Mouse (Mus musculus): ENCODE data around the gene Rpl10. TPM values are rescaled to one million over a fixed set of nuclear protein-coding genes. Genes with fewer than 3 reads are reported as not detected.

Rpl10 gene
- total RNA-seq, 2 experiments from 2014 or later = 172 to 189 TPM

DNA sequence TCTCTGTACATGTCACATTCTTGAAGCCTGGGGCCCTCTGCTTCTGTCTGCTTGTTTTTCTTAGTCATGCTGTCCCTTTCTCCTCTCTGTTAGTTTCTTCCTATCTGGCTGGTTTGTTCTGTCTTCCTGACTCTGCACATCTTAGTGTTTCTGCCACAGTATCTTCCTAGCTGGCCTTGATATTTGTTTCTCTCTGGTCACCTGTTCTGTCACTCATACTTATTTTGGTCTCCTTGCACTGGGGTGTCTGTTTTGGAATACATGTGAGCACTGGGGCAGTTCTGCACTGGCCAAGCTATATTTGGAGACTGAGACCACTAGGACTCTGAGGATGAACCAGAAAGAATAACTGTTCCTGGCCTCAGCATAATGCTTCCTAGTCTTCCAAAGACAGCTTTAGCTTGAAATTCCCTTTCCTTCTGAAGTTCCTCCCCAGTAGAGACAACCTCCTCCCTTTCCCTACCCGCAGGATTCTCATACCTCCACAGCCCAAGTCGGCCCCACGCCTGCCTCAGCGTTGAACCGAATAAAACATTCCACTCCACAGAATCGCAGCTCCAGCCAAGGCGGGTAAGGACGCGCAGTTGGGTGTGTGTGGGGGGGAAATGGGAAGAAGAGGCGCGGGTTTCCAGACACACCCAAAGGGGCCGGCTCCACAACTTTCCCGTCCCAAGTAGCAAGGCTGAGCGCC, 10.6 kb downstream of the Rpl10 start:
- peak; percentile 47 for DNase-seq (ENCODE audit: low spot score)

DNA sequence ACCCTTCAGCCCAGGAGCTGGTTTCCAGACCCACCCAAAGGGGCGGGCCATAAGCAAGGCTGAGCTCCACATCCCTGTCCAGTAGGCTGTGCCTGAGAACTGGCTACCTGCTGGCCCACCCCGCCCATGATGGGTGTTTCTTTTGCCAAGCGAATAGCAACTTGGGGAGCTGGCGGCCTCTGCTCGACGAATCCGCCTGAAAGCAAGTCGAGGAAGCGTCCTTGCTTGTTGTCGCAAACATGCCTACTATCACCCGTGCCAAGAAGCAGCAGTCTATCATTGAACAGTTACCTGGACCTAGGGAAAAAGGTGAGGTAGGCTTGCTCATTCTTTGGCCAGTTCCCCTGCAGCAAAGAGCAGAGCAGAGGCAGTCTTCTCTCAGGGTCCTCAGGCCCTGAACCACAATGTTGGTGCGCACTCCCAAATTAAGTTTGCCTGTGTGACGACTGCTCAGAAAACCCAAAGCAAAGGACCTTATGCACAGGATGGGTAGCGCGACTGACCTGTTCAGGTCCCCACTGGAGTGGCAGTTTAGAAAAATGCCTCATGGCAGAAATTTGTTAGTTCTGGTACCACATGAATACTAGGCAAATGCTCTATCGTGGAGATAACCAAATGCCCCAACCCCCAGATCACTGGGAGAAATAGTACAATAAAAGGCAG, 11.3 kb downstream of the Rpl10 start, which contains the start of the genes Taz and Dnase1l1:
Gene Taz, plus strand, starts transcription at position 181 of the 663 bp plus-strand sequence.
Gene Dnase1l1, minus strand, starts transcription at position 606 of the 663 bp plus-strand sequence.
- peak; percentile 87 for DNase-seq (ENCODE audit: low spot score)

GRCm38 (mm10) chrX:74282395-74283091, 11.9 kb downstream of the Rpl10 start:
- DNase-seq (ENCODE audit: low spot score) = peak; percentile 89

DNA sequence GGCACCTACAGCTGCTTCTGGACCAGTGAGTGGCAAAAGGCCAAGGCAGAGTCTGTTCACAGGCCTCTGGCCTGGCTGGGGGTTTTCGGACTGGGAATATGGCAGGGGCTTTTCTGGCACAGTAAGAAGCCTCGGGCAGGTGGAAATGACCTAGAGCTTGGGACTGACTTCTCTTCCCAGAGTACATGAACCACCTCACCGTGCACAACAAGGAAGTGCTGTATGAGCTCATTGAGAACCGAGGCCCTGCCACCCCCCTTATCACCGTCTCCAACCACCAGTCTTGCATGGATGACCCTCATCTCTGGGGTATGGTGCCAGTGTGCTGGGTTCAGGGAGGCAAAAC, 12.5 kb downstream of the Rpl10 start:
- no peak for DNase-seq (ENCODE audit: low spot score)

DNA sequence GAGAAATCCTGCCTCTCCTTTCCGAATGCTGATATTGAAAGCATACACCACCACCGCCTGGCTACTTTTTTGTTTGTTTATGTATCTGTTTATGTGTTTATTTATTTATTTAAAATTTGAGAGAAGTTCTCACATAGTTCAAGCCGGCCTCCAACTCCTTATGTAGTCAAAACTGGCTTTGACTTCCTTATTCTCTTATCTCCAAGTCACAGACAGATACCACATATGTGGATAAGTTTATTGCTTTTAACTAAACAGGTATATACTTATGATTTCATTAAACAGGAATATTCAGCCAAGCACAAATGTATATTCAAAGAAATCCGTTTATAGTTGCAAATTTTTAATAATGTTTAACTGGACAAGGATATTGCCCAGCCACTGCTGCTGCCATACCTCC, 22.8 kb downstream of the Rpl10 start:
- DNase-seq (ENCODE audit: low spot score) = no peak

DNA sequence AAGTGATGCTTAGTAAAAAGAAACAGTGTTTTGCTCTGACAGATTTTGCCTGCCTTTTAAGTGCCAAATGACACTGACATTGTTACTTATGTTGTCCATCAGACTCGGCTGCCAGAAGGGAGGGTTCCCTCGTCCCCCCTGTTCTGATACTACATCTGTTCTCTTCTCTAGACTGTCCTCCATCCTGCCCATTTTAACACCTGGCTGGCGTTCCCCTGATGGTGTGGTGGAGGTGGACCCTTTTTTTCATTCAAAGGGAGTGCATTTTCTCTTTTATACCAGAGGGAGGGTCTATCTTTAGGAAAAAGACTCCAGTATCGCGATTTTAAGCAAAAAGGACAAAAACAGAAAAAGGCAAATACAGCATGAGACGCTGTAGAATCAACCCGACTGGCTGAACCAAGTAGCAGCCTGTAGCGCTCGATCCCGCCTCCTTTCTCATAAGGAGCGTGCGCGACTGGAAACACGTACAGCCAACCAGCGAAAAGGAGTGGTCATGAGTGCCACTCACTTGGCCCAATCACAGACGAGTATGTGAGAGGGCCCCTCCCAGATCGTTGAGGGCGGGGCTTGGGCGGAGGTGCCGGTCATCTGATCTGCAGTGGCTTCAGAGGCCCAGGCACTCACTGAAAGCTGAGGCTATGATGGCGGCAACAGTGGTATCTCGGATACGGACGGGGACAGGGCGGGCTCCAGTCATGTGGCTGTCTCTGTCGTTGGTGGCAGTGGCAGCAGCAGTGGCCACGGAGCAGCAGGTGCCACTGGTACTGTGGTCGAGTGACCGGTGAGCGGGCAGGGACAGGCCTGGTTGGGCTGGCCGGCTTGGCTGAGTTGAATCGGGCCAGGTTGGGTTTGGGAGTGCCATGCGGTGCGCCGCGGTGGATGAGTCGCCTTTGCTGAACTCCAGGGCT, 26.2 kb downstream of the Rpl10 start, which contains the start of gene Atp6ap1:
Gene Atp6ap1, plus strand, starts transcription at position 560 of the 911 bp plus-strand sequence.
- DNase-seq (ENCODE audit: low spot score) = peak; percentile 96

DNA sequence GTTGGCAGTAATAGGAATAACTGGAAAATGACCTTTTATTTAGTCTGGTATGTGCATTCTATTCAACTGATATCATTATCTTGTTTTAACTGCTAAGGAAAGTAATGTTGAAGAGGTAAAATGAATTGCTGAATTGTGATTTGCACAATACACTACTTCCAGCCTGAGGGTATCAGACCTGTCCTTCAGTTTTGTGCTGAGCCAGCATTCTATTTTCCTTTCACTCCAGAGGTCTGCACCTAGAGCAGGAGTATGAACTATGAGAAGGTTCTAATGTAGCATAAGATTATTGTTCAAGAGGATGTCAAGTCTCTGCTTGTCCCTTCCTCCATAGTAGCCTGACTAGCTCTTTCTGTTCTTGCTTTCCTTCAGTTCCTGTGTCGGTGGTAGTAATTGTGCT, 27.7 kb downstream of the Rpl10 start:
- no peak for DNase-seq (ENCODE audit: low spot score)

DNA sequence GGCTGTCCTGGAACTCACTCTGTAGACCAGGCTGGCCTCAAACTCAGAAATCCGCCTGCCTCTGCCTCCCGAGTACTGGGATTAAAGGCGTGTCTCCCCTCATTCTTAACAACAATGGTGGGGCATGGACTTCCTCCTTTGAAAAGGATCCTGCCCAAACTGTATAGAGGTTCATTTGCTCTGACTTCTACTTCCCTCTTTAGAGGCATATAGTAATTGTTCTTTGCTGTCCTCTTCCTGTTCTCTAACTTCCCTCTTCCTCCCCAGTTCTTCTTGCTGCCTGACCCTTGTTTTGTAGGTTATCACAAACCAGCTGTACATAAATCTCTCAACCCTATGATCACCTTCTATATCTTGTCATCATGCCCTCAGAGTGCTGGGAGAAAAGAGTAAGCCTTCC, 29.1 kb downstream of the Rpl10 start:
- no peak for DNase-seq (ENCODE audit: low spot score)

DNA sequence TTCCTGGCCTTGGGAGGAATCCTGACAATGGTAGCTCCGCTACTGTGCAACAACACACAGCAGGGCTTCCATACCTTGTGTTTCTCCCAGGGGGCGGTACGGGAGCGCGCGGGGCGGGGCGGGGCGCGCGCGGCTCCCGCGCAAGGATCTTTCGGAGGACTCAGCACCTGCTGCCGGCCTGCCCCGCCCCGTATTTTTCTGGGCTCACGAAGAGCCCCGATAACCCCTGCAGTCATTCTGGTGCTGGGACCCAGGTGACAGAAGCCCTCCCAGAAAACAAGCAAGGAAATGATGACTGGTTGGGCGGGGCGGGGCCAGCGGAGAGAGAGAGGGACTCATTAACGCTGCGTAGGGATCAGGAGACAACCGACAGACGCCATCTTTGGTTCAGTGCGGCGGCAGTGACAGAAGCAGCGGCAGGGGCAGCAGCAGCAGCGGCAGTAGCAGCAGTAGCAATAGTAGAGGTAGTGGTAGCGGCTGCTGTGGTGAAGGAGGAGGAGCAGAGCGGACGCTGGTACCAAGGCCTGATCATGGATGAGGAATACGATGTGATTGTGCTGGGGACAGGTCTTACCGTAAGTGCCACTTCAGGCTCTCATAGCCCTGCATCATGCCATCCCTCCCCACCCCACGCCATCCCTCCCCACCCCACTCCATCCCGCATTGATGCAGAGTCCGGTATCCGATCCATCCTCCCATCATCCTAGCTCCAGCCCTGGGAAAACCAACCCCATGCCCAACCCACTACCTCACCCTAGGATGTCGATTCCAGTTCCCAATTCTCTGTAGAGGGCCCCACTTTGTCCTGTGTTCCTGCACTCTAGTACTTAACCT, 34.5 kb downstream of the Rpl10 start, which contains the start of gene Gdi1:
Gene Gdi1, plus strand, starts transcription at position 132 of the 834 bp plus-strand sequence.
- DNase-seq (ENCODE audit: low spot score) = peak; percentile 72

- DNase-seq (ENCODE audit: low spot score) = peak; percentile 89
Measured at GRCm38 (mm10) chrX:74312540-74313464, 42.2 kb downstream of the Rpl10 start, which contains the start of gene Fam50a. Fam50a (plus strand) TSS chrX:74313033.

Small RNA genes within 50 kb of the gene (microRNA-seq; reads per million reads assigned to microRNA genes)
- 2.7 reads per million for gene Mir7091
- 1.0 reads per million for gene Mir7092

Other genes starting within 250 kb of the Rpl10 start
- gene Irak1, start 246.9 kb upstream of the Rpl10 start, total RNA-seq (2021) = 10 to 100 TPM; 35.6 to 36.1 TPM
- gene Opn1mw, start 143.3 kb upstream of the Rpl10 start, total RNA-seq (2021) = not detected
- gene Mecp2, start 135.4 kb upstream of the Rpl10 start, total RNA-seq (2021) = 10 to 100 TPM; 27.7 to 29.2 TPM
- not detected for gene Tex28, start 103.0 kb upstream of the Rpl10 start, total RNA-seq (2021)
- not detected for gene Tktl1, start 93.6 kb upstream of the Rpl10 start, total RNA-seq (2021)
- 10 to 100 TPM; 30.5 to 50.1 TPM for gene Flna, start 21.0 kb upstream of the Rpl10 start, total RNA-seq (2021)
- 10 to 100 TPM; 25.0 to 32.4 TPM for gene Emd, start 16.1 kb upstream of the Rpl10 start, total RNA-seq (2021)
- 10 to 100 TPM; 40.2 to 47.4 TPM for gene Taz, start 11.1 kb downstream of the Rpl10 start, total RNA-seq (2021)
- gene Dnase1l1, start 11.5 kb downstream of the Rpl10 start, total RNA-seq (2021) = 100 to 1,000 TPM; 114 to 124 TPM
- gene Atp6ap1, start 26.3 kb downstream of the Rpl10 start, total RNA-seq (2021) = 10 to 100 TPM; 92.1 to 95.3 TPM
- gene Gdi1, start 34.2 kb downstream of the Rpl10 start, total RNA-seq (2021) = 10 to 100 TPM; 27.9 to 35.9 TPM
- 10 to 100 TPM; 21.1 to 27.3 TPM for gene Fam50a, start 42.2 kb downstream of the Rpl10 start, total RNA-seq (2021)
- gene Plxna3, start 58.3 kb downstream of the Rpl10 start, total RNA-seq (2021) = under 1 TPM; 0.37 to 0.52 TPM
- 10 to 100 TPM; 39.8 to 40.6 TPM for gene Lage3, start 82.8 kb downstream of the Rpl10 start, total RNA-seq (2021)
- 10 to 100 TPM; 55.7 to 58.4 TPM for gene Ubl4a, start 102.4 kb downstream of the Rpl10 start, total RNA-seq (2021)
- gene Slc10a3, start 102.5 kb downstream of the Rpl10 start, total RNA-seq (2021) = 1 to 10 TPM; 1.9 to 3.8 TPM
- 10 to 100 TPM; 13.4 to 16.7 TPM for gene Fam3a, start 122.5 kb downstream of the Rpl10 start, total RNA-seq (2021)
- 10 to 100 TPM; 19.6 to 23.1 TPM for gene Ikbkg, start 122.5 kb downstream of the Rpl10 start, total RNA-seq (2021)
- 1 to 10 TPM; 2.6 to 3.8 TPM for gene G6pdx, start 158.4 kb downstream of the Rpl10 start, total RNA-seq (2021)
- not detected for gene Gm6880, start 210.6 kb downstream of the Rpl10 start, total RNA-seq (2021)